Mouse (Mus musculus) heart, postnatal 36 days (tissue): ENCODE results near the gene Slc27a1. TPM values are rescaled to one million over a fixed set of nuclear protein-coding genes. Genes with fewer than 3 reads are reported as not detected.

ENCODE experiments used
- DNase-seq, 2 experiments: peaks; one replicate each; pipeline ENCODE4 v3.0.0; 2021 to 2022
- intact Hi-C: fragments of 180-260 bp; cut with DNase I; formaldehyde crosslinking; loops from one replicate; pipeline ENCODE4 v1.15.1; 2025
- total RNA-seq, 2 experiments: library from RNA; stranded (reverse); gene quantifications; 2 replicates each; pipeline ENCODE4 v1.2.3; 2021

Gene Slc27a1
- total RNA-seq, 2 experiments from 2014 or later, result 171 to 223 TPM

DNA sequence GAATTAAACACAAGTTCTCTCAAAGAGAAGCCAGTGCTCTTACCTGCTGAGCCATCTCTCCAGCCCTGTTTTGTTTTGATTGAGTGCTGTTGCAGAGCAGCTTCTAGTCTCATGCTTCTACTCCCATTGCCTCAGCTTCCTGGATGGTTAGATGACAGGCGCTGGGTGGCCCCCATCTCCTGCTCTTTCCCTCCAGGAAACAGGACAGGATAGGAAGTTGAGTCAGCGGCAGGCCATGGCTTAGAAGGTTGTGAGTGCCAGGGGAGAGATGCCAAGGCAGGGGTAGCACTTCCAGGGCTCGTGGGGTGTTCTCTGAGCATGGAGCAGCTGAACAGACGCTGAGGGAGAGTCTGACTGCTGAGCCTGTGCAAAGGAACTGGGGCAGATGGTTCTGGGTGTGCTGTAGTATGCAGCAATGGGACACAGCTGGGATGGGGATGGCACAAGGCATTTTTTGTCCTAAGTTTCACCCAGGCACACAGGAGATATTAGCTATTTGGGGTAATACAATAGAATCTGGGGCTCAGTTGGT, 9.2 kb downstream of the Slc27a1 start:
- intact Hi-C loops, result no loop called here

DNA sequence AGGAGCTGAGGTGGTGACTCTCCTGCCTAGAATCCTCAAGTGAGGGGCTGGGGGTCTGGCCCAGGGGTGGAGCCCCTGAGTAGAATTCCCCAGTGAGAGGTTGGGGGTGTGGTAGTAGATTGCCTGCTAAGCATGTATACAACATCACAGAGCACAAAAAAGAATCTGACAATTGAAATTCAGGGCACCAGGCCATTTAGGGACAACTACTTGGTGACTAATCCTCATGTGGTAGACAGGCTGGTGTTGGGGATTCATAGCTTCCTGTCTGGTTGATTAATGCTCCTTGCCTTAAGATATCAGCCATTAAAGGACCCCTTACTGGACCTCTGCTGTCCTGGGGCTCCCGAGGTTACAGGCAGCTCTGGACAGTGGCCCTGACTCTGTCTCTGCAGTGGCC, 10.3 kb downstream of the Slc27a1 start:
- intact Hi-C loops, result no loop called here
- DNase-seq, result no peak

More for the DNA sequence above, 9.2 kb downstream of the Slc27a1 start:
- DNase-seq, result no peak

DNA sequence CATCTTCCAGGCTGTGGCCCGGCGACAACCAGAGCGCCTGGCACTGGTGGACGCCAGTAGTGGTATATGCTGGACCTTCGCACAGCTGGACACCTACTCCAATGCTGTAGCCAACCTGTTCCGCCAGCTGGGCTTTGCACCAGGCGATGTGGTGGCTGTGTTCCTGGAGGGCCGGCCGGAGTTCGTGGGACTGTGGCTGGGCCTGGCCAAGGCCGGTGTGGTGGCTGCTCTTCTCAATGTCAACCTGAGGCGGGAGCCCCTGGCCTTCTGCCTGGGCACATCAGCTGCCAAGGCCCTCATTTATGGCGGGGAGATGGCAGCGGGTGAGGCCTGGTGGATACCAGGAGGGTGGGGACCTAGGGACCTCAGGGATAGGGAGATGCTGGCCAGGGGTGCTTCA, 10.8 kb downstream of the Slc27a1 start:
- peak; percentile 56 to 69 for DNase-seq
- intact Hi-C loops, result no loop called here

DNA sequence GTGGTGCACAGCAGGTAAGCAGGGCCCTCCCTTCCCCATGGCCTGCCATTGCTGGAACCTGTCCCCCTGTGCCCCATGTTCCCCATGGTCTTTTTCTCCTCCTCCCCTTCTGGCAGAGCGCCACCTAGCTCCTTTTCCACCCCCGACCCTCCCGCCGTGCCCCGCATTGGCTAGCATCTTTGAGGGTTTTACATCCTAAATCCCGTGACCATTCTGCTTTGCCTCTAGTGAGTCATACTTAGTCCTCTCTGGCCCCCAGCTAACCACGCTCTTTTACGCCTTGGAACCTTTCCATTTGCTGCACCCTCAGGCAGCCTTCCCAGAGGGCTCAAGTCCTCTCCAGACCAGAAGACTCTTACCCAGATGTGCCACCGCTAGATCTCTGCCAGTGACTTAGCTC, 11.5 kb downstream of the Slc27a1 start:
- no peak for DNase-seq
- intact Hi-C loops, result no loop called here

DNA sequence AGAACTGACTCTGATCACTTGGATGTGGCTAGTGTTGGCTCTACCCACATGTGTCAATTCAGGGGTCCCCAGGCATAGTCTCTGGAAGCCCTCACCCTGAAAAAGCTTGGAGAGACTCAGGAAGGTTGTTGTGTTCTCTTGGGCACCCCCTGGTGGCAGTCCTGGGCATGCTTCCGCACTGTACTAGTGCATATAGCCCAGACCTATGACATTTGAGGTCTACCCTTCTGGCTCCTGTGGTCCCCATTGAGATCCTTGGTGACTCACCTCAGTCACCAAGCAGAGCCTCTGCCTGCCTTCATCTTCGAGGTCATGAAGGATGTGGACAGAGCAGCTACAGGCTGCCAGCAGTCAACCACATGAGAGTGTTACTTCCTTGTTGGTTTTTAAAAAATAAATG, 18.2 kb downstream of the Slc27a1 start:
- peak in 1 of 2 experiments; percentile 44 for DNase-seq
- intact Hi-C loops, result no loop called here

DNA sequence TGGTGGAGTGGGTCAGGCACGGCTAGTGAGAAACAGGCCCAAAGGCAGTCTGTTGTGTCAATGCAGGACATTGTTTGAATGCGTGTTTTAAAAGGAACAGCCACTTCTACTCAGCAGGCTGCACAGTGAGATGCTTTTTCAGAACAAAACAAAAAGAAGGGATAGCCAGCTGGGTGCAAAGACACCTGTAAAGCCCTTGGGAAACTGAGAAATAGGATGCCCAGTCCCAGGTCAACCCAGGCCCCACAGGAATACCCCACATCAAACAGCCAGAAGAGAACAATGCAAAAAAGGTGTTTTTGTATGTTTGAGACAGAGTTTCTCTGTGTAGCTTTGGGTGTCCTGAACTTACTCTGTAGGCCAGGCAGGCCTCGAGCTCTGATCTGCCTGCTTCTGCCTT, 20.1 kb downstream of the Slc27a1 start:
- DNase-seq, result no peak
- intact Hi-C loops, result no loop called here

DNA sequence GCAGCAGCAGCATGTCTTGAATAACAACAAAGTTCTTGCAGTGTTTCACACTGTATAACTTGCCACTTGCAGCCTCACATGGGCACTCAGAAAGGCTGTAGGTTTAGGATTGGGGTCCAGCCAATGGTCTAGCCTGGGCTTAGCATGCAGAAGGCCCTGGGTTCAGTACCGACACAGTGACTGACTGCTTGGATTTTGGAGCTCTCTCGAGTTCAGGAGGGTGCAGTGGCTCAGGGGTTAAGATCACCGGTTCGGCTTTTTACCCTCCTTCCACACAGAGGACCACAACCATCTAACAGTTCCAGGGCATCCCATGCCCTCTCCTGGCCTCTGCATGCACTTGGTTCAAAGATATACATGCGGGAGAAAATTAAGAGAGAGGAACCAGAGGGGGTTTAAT, 22.3 kb downstream of the Slc27a1 start:
- intact Hi-C loops, result loop anchor here (1.0 kb wide), 1 partner anchor 29 kb away; no protein-coding TSS in a partner anchor
- DNase-seq, result no peak

DNA sequence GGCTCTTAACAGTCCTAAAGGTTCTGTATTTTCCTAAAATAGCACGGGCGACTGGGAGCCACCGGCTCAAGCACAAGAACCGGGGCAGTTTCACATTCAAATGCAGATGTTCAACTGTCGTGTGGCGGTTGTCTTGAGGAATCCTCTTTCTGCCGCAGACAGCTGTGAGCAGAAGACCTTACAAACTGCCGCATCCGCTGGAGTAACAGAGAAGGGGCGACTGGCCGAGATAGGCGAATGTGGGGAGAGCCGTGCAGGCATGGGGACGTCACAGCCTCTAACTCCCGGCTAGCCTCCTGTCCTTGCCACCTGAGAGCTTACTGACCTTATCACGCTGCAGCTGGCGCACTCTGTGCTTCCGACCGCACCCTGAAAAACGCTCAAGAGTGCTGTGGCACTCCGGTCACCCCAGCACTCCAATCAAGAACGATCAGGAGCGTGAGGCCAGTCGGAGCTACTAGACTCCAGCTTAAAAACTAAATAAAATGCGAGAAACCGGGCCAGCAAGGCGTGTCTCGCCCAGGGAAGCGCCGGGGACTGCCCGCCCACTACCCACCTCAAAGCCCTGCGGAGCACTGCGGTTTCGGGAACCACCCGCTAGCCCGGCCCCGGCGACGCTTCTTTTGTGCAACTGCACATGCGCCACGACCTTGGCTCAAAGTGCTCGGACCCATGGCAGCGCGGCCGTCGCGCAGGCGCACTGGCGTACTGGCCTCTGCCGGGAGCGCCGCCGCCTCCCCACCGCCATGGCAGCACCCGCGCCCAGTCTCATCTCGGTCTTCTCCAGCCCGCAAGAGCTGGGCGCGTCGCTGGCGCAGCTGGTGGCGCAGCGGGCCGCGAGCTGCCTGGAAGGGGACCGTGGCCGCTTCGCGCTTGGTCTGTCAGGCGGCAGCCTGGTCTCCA, 23.0 kb downstream of the Slc27a1 start, which contains the start of gene Pgls:
Gene Pgls (plus strand): TSS at position 706 of the 903 bp plus-strand sequence.
- intact Hi-C loops, result loop anchor here (1.0 to 2.0 kb wide), 2 partner anchors 29 to 39 kb away; no protein-coding TSS in a partner anchor
- peak; percentile 94 to 96 for DNase-seq

DNA sequence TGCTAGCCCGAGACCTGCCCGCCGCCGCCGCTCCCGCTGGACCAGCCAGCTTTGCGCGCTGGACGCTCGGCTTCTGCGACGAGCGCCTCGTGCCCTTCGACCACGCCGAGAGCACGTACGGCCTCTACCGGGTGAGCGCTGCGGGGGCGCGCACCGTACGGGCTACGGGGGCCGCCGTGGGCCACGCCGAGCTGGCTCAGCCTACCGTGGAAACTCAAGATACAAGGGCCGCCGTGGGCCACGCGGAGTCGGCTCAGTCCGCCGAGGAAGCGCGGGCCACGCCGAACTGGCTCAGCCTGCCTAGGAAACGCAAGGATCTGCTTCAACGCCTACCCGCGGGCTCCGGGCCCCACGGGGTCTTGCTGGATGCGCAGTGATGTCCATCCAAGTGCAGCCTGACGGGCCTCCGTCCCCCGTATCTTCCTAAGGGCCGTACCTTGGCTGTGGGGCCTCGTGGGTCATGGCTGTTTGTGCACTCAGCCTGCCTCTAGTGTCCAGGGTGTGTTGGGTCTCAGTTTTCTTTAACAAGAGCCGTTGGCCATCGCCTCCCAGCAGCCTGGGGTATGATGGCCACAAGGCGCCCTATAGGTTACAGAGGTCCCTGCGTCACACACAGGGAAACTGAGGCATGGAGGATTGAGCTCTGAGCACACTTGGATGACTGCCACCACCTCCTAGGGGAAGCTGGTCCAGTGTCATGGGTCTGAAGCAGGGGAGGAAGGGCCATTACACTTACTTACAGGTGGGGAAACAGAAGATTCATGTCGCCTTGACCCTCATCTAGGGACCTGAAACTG, 23.9 kb downstream of the Slc27a1 start:
- DNase-seq, result peak in 1 of 2 experiments; percentile 75
- intact Hi-C loops, result loop anchor here (2.0 kb wide), 1 partner anchor 38 kb away; no protein-coding TSS in a partner anchor

DNA sequence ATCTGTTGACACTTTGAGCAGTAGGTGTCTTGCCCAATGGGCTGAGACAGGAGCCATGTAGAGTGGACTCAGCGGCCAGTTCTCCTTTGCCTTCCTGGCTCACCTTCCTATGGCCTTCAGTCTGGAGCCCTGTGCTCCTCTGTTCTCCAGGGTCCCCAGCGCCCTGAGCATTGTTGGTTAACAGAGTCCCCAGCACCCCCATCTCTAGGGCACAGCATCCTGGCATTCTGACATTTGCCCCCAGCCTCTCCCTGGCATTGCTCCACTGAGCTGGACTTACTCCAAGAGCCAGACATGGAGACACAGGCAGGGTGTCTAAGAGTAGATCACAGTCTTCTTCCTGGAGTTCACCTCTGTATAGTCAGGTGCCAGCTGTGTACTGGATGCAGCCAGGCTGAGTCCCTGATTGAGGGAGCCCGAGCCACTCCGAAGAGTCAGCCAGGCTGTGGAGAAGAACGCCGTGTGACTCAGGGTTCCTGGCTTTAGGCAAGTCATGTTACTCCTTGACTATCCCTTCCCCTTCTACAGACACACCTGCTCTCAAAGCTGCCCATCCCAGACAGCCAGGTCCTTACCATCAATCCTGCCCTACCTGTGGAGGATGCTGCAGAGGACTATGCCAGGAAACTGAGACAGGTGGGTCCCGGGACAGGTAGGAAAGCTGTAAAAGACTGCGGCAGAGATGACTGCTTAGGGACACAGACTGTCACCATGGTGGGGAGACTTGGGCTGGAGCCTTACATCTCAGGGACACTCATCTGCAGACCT, 25.1 kb downstream of the Slc27a1 start:
- no peak for DNase-seq
- intact Hi-C loops, result loop anchor here (2.0 kb wide), 1 partner anchor 37 kb away; no protein-coding TSS in a partner anchor

DNA sequence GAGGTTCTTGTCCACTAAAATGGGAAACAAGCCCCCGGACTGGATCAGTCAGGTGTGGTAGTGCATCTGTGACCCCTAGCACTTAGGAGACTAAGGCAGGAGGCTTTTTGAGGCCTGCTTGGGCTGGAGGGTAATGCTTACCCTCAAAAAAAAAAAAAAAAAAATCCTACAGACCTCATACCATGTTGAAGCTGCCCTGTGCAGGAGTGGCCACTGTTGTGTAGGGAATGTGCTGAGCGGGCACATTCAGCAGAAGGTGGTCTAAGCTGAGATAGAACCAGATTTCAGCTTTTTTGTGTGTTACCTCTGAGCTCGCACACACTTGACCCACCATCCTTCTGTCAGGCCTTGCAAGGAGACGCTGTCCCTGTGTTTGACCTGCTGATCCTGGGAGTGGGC, 25.6 kb downstream of the Slc27a1 start:
- no peak for DNase-seq
- intact Hi-C loops, result no loop called here

DNA sequence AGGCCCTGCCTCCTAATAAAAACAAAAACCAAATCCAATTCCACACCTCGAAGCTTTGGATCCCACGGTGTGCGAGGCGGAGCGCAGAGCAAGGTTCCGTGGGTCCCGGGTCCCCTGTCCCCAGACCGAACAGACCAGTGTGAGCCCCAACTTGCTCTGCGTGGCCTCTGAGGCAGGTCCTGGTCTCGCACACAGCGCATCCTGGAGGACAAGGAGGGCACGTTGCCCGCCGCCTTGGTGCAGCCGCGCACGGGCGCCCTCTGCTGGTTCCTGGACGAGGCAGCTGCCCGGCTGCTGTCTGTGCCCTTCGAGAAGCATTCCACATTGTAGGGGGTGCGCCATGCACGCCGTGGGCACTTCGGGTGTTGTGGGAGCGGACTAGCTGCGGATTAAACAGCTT, 27.2 kb downstream of the Slc27a1 start:
- peak; percentile 90 to 95 for DNase-seq
- intact Hi-C loops, result loop anchor here (1.0 to 2.0 kb wide), 3 partner anchors 34 to 155 kb away; no protein-coding TSS in a partner anchor

DNA sequence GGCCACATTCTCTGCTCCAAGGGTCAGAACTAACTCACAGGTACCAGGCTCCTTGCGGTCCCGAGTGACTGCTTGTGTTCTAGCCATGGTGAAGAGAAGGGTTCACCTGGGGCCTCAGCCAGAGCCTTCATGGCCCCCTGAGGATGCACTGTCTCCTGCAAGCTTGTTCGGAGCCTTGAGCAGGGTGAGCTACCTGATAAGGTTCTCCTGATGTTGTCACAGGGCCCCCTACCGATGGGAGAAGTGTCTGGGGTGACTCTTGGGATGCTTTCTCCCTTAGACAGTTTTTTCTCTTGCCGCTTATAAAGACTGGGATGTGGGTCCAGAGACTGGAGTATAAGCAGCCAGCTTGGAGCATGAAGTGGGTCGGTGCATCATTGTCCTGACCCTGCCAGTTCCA, 27.7 kb downstream of the Slc27a1 start:
- no peak for DNase-seq
- intact Hi-C loops, result loop anchor here (1.0 to 2.0 kb wide), 3 partner anchors 34 to 156 kb away; no protein-coding TSS in a partner anchor

DNA sequence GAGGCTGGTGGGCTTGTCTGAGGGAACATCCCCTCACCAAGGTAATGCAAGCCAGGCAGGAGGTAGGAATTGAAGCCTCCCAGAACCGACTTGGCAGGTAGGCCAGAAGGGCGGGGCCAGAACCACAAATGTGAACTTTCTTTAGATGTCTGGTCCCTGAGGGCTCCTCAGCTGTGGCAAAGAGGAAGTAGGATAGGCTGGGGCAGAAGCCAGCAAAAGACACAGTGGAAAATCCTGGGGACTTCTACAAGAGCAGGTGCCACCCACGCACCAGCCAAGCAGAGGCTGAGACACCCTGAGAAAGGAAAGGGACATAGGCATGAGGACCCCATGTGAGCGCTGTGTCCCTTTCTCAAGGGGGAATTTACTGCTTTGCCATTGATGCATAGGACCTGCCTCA, 28.1 kb downstream of the Slc27a1 start:
- DNase-seq, result no peak
- intact Hi-C loops, result loop anchor here (1.0 to 2.0 kb wide), 3 partner anchors 34 to 156 kb away; no protein-coding TSS in a partner anchor

DNA sequence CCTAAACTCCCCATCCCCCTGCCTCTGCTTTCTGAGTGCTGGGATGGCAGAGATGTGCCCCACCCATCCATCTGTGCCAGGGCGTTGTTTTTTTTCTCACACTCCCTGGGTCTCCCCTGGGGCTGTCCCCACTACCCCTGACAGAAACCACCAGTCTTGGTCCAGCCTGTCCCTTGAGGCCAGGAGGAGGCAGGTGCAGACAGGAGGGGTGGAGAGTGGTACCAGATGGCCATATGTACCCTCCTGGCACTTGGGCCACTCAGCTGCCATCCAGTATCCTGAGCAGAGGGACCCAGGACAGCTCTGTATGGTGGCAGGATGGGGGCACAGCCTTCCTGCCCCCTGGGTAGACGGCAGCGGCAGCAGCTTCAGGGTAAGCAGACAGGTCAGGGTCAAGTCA, 28.8 kb downstream of the Slc27a1 start, which contains the start of gene Fam129c:
Gene Fam129c (plus strand): TSS at position 198 of the 400 bp plus-strand sequence.
- intact Hi-C loops, result loop anchor here (2.0 kb wide), 1 partner anchor 157 kb away; no protein-coding TSS in a partner anchor
- no peak for DNase-seq

DNA sequence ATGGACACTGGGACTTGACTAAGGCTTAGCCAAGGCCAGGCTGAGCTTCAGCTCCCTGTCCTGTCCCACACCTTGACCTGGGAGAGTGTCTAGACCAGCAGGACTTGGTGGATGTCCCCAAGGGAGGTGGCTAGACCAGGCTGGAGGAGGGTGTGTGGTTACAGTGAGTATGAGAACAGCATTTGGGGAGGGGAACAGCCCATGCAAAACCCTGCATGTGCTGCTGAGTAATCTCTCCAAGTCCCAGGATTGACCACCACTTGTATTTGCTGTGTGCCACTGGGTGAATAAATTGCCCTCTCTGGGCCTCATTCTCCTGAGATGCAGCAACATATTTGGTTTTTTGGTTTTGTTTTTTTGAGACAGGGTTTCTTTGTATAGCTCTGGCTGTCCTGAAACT, 29.7 kb downstream of the Slc27a1 start:
- DNase-seq, result no peak
- intact Hi-C loops, result no loop called here

DNA sequence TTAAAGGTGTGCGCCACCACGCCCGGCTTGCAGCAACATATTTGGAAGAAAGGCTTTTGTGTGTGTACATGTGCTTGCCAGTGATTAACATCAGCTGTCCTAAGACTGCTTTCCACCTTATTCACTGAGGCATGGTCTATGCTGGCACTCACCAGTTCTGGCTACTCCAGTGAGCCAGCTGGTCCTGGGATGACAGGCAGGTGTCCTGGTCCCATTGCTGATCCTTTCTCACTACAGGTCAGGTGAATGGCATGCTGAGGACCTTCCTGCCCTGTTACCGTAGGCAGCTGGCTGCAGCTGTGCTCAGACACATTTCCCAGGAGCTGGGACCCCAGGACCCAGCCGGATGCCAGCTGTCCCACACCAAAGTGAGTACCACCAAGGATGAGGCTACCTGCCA, 30.2 kb downstream of the Slc27a1 start:
- intact Hi-C loops, result no loop called here
- no peak for DNase-seq

DNA sequence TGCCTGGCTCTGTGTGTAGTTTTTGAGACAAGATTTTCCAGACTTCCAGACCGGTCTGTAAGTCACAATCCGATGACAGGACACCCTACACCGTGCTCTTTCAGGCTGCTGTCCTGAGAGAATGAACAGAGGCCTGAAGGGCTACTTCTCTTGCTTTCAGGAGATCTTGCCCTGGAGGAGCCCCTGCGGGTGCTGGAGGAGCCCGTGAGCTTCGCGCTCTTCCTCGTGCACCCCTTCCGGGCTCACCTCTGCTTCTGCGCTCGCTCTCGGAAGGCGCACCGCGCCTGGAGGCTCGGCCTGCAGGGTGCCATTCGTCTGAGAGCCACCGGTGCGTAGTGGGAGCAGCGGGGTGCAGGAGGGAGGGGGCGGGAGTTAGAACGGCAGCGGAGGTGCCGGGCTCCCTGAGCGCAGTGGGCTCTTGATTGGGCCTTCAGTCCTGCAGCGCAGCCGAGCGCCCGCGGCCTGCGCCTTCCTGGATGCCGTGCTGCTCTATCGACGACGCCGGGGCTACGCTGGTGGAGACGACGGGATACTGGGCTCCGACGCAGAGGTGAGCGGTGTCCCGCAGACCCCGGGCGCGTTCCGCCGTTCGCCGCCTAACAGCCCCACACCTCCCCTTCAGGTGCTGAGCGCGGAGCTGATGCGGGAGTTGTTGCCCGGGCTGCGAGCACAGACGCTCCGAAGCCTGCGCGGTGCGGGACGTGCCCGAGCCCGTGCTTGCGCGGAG, 33.4 kb downstream of the Slc27a1 start:
- intact Hi-C loops, result no loop called here
- DNase-seq, result peak in 1 of 2 experiments; percentile 16

DNA sequence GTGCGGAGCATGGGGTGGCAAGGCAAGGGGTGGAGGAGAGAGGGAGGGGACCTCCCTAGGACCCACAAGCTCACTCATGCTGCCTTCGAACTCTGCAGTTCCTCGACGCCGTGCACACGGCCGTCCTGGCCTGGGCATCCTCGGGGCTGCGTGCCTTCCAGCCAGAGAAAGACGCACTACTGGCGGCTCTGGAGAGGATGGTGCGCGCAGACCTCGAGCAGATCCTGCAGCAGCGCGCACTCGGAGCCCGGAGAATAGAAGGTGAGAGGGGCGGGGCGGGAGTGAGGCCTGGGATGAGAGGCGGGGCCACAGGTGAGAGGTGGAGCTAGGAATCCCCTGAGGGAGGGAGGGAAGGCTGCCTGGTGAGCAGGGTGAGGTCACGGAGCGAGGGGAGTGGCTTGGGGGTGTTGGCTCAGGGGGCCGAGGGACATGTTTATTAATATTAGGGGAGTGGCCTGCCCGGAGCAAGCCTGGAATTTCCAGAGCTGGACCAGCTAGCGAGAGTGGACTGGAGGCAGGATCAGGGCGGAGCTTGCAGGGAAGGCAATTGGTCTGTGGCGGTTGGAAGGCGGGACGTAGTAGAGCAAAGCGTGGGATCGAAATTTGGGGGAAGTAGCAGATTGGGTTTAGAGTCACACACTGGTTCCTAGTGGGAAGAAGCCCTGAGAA, 34.1 kb downstream of the Slc27a1 start:
- DNase-seq, result peak; percentile 55 to 62
- intact Hi-C loops, result no loop called here
